Mouse (Mus musculus) testis, adult 2 months (tissue): ENCODE results near the gene Smcp. TPM values are rescaled to one million over a fixed set of nuclear protein-coding genes. Genes with fewer than 3 reads are reported as not detected.

Source experiments
- H3K27ac ChIP-seq: fragments of 200-500 bp; 2 replicates; pipeline ENCODE4 v1.5.1; 2012; ENCODE audit warnings: low read depth, low read length; ENCODE audit not compliant: control insufficient read depth, insufficient read depth
- H3K27me3 ChIP-seq: fragments of 200-500 bp; 2 replicates; pipeline ENCODE4 v1.6.1; 2012; ENCODE audit warnings: mild to moderate bottlenecking, low read length, moderate library complexity; ENCODE audit not compliant: control insufficient read depth, insufficient read depth
- H3K36me3 ChIP-seq: fragments of 200-500 bp; 2 replicates; pipeline ENCODE4 v1.6.1; 2012; ENCODE audit warnings: mild to moderate bottlenecking, low read length; ENCODE audit not compliant: control insufficient read depth, insufficient read depth
- H3K4me1 ChIP-seq: fragments of 200-500 bp; 2 replicates; pipeline ENCODE4 v1.6.1; 2012; ENCODE audit warnings: low read length; ENCODE audit not compliant: control insufficient read depth, insufficient read depth
- H3K4me3 ChIP-seq: fragments of 200-500 bp; 2 replicates; pipeline ENCODE4 v1.5.1; 2012; ENCODE audit warnings: low read depth, mild to moderate bottlenecking, low read length, moderate library complexity, mixed read lengths; ENCODE audit not compliant: control insufficient read depth
- CTCF ChIP-seq: fragments of 200-500 bp; IDR thresholded peaks from 2 replicates; pipeline ENCODE4 v1.5.1; 2012; ENCODE audit warnings: low read depth, mild to moderate bottlenecking, inconsistent platforms, low read length, moderate library complexity; ENCODE audit not compliant: control insufficient read depth, insufficient read depth, insufficient replicate concordance
- POLR2A ChIP-seq: fragments of 200-500 bp; IDR thresholded peaks from 2 replicates; pipeline ENCODE4 v1.6.1; 2012; ENCODE audit warnings: low read depth, mild to moderate bottlenecking, inconsistent platforms, low read length, moderate library complexity; ENCODE audit not compliant: control insufficient read depth
- polyA plus RNA-seq: library from polyadenylated mRNA; depleted of rRNA; stranded (reverse); fragments of >200 nt; gene quantifications from 2 replicates; pipeline ENCODE4 v1.2.3, GENCODE M21; 2012; rRNA removed

The Smcp gene
- polyA plus RNA-seq, 1 experiment, result 4,558 TPM

DNA sequence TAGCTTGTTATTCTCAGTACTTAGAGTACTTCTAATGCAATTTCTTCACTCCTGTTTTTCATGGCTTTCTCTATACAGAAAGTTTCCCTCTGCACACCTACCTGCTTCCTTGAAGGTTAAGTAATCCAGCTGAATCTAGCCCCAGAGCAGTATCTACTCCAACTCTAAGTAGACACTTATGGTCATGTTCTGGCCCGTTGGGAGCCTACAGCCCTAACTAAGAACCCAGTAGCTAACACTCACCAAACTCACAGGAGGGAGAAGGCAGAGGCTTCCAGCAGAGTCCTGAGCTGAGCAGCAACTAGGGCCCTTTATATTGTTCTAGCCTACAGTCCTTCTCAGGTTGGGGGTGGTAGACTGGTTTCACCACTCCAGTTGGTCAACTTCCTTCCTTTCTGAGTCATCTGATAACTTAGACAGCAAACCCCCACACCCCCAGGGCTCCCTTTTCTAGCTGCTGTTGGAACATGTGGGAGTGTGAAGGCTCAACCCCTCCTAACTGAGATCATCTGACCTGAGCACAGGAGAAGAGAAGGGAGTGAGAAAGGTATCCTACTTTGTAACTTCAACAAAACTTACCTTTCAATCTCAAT is 15.3 kb downstream of the Smcp start, which contains the start of gene Ivl:
Gene Ivl (minus strand): TSS at position 287 of the 593 bp plus-strand sequence.
- Histone ChIP-seq H3K4me1 (no peaks in the 10 kb centered on the region), H3K27ac (no peak within 1 kb of the TSS), H3K36me3 (no peaks in the 10 kb centered on the region), H3K4me3 (no peak within 1 kb of the TSS), H3K27me3 (no peaks in the 10 kb centered on the region)
- TF ChIP-seq CTCF (no peak), POLR2A (no peak)

GRCm38 (mm10) chr3:92572514-92573155 is 16.2 kb downstream of the Smcp start:
- H3K36me3 ChIP-seq, result no peaks in the 10 kb centered on the region
- TF ChIP-seq POLR2A (no peak), CTCF (no peak)
- H3K27ac ChIP-seq, result no peak overlapping the region
- H3K27me3 ChIP-seq, result no peaks in the 10 kb centered on the region
- H3K4me1 ChIP-seq, result no peaks in the 10 kb centered on the region
- H3K4me3 ChIP-seq, result no peak overlapping the region

GRCm38 (mm10) chr3:92568752-92569151 is 20.0 kb downstream of the Smcp start:
- Histone ChIP-seq H3K36me3 (no peaks in the 10 kb centered on the region), H3K27me3 (no peaks in the 10 kb centered on the region), H3K4me1 (no peaks in the 10 kb centered on the region), H3K4me3 (no peak overlapping the region), H3K27ac (no peak overlapping the region)
- TF ChIP-seq POLR2A, result no peak
- TF ChIP-seq CTCF, result no peak

DNA sequence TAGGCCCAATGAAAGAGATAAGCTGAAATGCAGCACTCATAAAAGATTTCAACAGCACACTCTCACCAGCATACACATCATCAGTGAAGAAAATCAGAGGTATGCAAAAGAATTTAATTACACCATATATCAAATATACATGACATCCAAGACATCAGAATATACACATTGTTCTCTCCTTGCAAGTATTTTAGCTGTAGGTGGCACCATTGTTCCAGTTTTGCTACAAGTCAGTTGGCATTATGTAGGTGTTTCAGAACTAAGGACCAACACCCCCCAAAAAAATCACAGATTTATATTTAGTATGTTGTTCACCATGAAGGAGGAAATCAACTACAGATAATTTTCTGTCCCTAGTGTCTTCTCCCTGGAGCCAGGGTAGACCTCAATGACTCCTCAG is 23.4 kb downstream of the Smcp start:
- Histone ChIP-seq H3K27ac (no peak overlapping the region), H3K36me3 (no peaks in the 10 kb centered on the region), H3K27me3 (no peaks in the 10 kb centered on the region), H3K4me1 (no peaks in the 10 kb centered on the region), H3K4me3 (no peak overlapping the region)
- no peak for TF ChIP-seq POLR2A
- no peak for TF ChIP-seq CTCF

DNA sequence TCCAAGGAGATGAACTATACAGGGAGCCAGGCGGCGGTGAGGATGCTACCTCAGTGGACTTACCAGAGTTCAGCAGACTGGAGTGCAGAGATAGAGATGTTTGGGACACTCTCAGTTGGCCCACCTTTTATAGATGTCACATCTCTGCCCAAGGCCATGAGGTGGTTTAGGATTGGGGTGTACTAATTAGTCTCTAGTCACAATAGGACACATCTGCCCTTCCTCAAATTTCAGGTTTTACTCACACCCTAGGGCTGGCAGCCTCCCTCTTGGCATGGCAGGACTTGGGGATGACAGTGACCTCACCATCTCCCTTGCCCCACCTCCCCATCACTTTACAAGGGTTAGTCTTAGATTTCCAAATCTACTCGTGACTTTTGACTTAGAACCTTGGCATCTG is 54.4 kb downstream of the Smcp start, which contains the start of gene 2310046K23Rik:
Gene 2310046K23Rik (minus strand): TSS at position 101 of the 400 bp plus-strand sequence.
- no peaks in the 10 kb centered on the region for H3K4me1 ChIP-seq
- no peak for TF ChIP-seq CTCF
- no peak for TF ChIP-seq POLR2A
- H3K36me3 ChIP-seq, result no peaks in the 10 kb centered on the region
- no peaks in the 10 kb centered on the region for H3K27me3 ChIP-seq
- H3K27ac ChIP-seq, result no peak within 1 kb of the TSS
- H3K4me3 ChIP-seq, result no peak within 1 kb of the TSS

Other genes with a start within 250 kb of the Smcp start
- gene Sprr2d, start 249.9 kb downstream of the Smcp start, polyA plus RNA-seq, result not detected in 2 replicates
- not detected in 2 replicates for gene Sprr2e, start 236.9 kb downstream of the Smcp start, polyA plus RNA-seq
- not detected in 2 replicates for gene Sprr2f, start 223.8 kb downstream of the Smcp start, polyA plus RNA-seq
- gene Sprr2h, start 203.3 kb downstream of the Smcp start, polyA plus RNA-seq, result not detected in 2 replicates
- gene Sprr2i, start 181.0 kb downstream of the Smcp start, polyA plus RNA-seq, result not detected in 2 replicates
- not detected in 2 replicates for gene Sprr2j-ps, start 170.9 kb downstream of the Smcp start, polyA plus RNA-seq
- gene Gm9774, start 159.6 kb downstream of the Smcp start, polyA plus RNA-seq, result 5.2 and 7.2 TPM in 2 replicates
- gene Sprr2k, start 156.4 kb downstream of the Smcp start, polyA plus RNA-seq, result not detected in 2 replicates
- not detected in 2 replicates for gene Sprr1b, start 150.2 kb downstream of the Smcp start, polyA plus RNA-seq
- not detected in 2 replicates for gene Sprr3, start 130.3 kb downstream of the Smcp start, polyA plus RNA-seq
- gene Sprr1a, start 103.1 kb downstream of the Smcp start, polyA plus RNA-seq, result 0.32 and 0.73 TPM in 2 replicates
- not detected in 2 replicates for gene Sprr4, start 88.5 kb downstream of the Smcp start, polyA plus RNA-seq
- gene 2310046K23Rik, start 54.5 kb downstream of the Smcp start, polyA plus RNA-seq, result not detected in 2 replicates
- gene Ivl, start 15.3 kb downstream of the Smcp start, polyA plus RNA-seq, result 0.05 and 0.06 TPM in 2 replicates
- gene 2210017I01Rik, start 18.5 kb upstream of the Smcp start, polyA plus RNA-seq, result 0.67 and 0.94 TPM in 2 replicates
- 0.66 and 0.89 TPM in 2 replicates for gene Lce6a, start 32.7 kb upstream of the Smcp start, polyA plus RNA-seq
- not detected in 2 replicates for gene Lce1a1, start 59.3 kb upstream of the Smcp start, polyA plus RNA-seq
- gene Lce1b, start 67.9 kb upstream of the Smcp start, polyA plus RNA-seq, result not detected in 2 replicates
- not detected in 2 replicates for gene Lce1a2, start 81.3 kb upstream of the Smcp start, polyA plus RNA-seq
- gene Lce1c, start 90.2 kb upstream of the Smcp start, polyA plus RNA-seq, result 0.42 and 0.85 TPM in 2 replicates
- gene Lce1d, start 98.2 kb upstream of the Smcp start, polyA plus RNA-seq, result not detected in 2 replicates
- gene Lce1e, start 120.1 kb upstream of the Smcp start, polyA plus RNA-seq, result not detected in 2 replicates
- not detected in 2 replicates for gene Lce1f, start 131.4 kb upstream of the Smcp start, polyA plus RNA-seq
- not detected in 2 replicates for gene Gm38119, start 150.1 kb upstream of the Smcp start, polyA plus RNA-seq
- gene Lce1g, start 163.3 kb upstream of the Smcp start, polyA plus RNA-seq, result not detected in 2 replicates
- gene Lce1h, start 176.1 kb upstream of the Smcp start, polyA plus RNA-seq, result not detected in 2 replicates
- gene Lce1i, start 189.9 kb upstream of the Smcp start, polyA plus RNA-seq, result not detected in 2 replicates
- not detected in 2 replicates for gene Lce1j, start 201.5 kb upstream of the Smcp start, polyA plus RNA-seq
- gene Lce1k, start 218.9 kb upstream of the Smcp start, polyA plus RNA-seq, result not detected in 2 replicates
- not detected in 2 replicates for gene Kprp, start 238.2 kb upstream of the Smcp start, polyA plus RNA-seq